Mouse (Mus musculus): ENCODE measurements at regions not wholly inside any gene's neighbourhood (a gene's known extent, or its start where the extent isn't known, plus 50 kb on each side); places are given as distances from the start of the nearest gene placed in this dataset.

DNA sequence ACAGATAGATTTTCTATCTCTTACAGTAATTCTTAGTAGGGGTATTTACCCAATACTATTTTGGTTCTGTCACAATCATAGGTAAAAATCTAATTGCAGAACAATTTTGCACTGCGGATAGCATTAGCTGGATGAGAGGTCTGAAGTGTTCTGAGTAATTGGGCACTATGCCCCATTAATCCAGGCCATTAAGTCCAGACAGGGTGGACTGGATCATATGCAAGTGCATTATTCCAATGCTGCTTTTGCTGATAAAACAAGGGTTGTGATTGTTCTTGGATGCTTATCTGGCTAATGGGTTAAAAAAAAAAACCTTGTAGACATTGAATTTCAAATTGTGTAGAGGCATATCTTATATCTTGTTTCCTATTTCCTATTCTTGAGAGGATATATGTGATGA, 1732.6 kb upstream of the Gm6569 start:
- no peak for DNase-seq (ENCODE audit: low read depth, low spot score)

GRCm38 (mm10) chr15:72105830-72106413, 1728.4 kb upstream of the Gm6569 start:
- no peak for DNase-seq (ENCODE audit: low read depth, low spot score)

DNA sequence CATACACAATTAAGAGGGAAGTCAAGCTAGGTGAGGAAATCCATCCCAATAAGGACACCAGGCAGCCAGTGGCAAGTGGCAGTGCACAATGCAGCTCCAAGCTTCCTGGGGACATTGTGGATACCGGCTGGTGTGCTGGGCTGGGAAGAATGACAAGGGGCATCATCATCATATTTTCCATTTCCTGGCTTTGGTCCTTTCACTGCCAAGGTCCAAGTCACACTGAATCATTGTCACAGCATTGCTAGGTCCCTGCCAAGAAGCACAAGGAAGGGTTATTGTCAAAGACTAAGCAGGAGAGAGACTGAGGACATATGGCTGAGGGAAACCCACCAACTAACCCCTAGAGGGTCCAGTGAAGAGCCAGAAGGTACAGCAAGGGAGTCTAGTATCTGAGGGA, 1723.8 kb upstream of the Gm6569 start:
- no peak for DNase-seq (ENCODE audit: low read depth, low spot score)

DNA sequence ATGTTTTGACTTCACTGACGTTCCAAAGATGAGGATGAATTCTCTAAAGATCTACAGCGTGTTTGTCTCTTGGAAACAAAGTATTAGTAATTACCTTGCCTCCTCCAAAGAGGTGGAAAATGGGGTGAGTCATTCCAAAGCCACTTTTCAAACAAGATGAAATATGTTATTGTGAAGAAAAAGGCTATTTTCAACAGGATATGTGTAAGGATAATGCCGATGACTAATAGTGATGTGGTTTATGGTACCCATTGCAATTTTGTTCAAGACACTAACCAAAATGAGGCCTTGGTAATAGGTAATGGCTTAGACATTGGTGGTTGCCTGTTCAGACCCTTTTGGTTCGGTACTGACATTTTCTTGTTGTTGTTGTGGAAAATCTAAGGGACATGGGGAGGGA, 1717.6 kb upstream of the Gm6569 start:
- DNase-seq (ENCODE audit: low read depth, low spot score), result no peak

GRCm38 (mm10) chr15:72134226-72134625, 1700.1 kb upstream of the Gm6569 start:
- DNase-seq (ENCODE audit: low read depth, low spot score), result no peak

DNA sequence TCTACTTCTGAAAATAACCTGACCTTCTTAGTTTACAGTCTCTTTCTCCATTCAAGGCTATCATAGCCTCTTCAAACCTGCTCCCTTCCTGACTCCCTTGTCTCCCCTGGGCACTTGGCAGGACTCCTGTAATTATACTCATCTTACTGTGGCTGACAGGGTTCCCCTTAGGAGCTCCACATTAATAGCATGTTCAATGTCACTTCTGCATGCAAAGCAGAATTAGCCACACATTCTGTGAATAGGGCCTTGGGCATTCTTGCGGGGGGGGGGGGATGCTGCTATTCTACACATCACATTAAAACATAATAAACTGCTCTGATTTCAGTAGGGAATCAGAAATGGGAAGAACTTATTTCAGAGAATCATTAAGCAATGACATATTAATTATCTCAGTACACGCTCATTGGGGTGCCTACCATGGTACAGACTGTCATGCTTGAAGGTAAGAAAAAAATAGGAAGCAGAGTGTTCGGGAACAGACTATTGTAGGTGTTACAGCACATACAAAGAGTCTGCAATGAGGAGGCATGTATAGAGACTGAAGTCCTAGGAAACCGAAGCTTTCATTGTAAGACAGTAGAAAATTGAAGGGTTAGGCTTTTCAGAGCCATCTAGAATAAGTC, 1698.3 kb upstream of the Gm6569 start:
- no peak for DNase-seq (ENCODE audit: low read depth, low spot score)

DNA sequence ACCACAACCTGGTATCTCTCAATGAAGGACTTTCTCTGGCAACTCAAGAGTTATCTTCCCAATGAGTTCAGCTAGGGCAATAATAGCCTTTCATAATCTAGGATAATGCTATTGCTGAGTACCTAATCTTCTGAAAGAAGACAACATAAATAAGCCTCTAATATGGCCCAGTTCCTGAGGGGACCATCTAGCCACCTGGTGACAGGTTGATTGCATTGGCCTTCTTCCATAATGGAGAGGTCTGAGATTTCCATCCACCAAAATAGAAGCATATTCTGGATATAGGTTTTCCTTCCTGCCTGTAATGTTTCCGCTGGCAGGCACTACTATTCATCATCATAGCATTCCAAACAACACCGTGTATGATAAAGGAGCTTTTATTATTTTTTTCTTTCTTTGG, 1694.2 kb upstream of the Gm6569 start:
- no peak for DNase-seq (ENCODE audit: low read depth, low spot score)

DNA sequence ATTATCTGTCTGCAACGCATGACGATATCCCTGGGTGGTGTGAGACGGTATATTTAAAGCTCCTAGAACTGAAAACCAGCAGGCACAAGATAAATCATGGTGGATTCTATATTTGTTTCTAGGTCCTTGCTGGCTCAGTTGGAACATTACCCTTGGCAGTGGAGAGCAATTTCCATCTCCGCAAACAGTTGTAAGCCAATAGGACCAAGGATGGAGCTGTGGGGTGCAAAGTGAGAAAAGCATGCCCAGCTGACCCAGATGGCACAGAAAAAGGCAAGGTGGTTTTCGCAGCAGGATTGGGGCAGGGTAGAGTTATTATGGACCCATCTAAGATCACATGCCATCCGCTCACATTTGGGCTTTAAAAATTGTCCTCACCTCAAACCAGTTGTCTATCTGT, 1683.8 kb upstream of the Gm6569 start:
- no peak for DNase-seq (ENCODE audit: low read depth, low spot score)

- no peak for DNase-seq (ENCODE audit: low read depth, low spot score)
Observed at GRCm38 (mm10) chr15:72158505-72158904, 1675.9 kb upstream of the Gm6569 start.

GRCm38 (mm10) chr15:72200861-72201260, 1633.5 kb upstream of the Gm6569 start:
- DNase-seq (ENCODE audit: low read depth, low spot score), result peak; percentile 63

DNA sequence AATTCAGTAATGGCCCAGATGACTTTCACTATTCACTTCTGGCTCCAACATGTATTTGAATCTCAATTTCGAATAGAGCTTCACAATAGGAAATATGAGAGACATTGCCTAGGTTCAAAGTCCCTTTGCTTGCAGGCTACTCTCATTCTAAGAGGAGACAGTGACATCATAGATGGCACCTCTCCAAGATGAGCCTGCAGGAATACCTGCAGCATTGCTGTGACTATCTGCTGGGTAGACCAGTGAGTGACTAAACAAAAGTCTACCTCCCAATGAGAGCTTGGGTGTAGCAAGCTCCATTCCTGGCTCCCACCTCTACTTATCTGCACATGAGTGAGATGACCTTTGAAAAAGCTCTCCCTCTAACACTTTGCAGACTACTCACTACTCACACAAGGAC, 1632.6 kb upstream of the Gm6569 start:
- no peak for DNase-seq (ENCODE audit: low read depth, low spot score)

DNA sequence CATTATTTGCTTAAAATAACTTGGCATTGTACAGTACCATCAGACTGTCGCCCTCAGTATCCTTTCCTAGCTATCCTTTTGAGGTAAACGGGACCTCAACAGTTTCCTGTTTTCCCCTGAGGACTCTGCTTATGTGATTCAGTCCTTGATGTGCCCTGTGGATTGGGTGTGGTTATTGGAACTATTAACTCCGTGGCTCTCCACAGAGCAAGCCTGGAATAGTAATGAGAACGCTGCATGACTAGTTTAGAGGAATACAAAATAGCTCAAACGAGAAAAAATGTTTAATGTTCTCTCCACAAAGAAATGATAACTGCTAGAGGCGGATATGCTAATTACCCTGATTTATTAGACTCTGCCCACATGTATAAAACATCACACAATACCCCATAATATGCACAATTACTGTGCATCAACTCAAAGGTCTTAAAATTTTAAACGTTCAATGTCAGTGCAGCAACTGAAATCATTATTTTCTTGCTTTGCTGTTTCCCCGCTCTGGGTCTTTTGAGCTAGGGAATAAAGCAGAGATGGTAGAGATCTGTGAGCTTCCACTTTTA, 1629.0 kb upstream of the Gm6569 start:
- DNase-seq (ENCODE audit: low read depth, low spot score), result no peak

- DNase-seq (ENCODE audit: low read depth, low spot score), result peak; percentile 68
Observed at GRCm38 (mm10) chr15:72205950-72206349, 1628.4 kb upstream of the Gm6569 start.

GRCm38 (mm10) chr15:72207589-72207988, 1626.8 kb upstream of the Gm6569 start:
- no peak for DNase-seq (ENCODE audit: low read depth, low spot score)

GRCm38 (mm10) chr15:72208076-72208475, 1626.3 kb upstream of the Gm6569 start:
- DNase-seq (ENCODE audit: low read depth, low spot score), result no peak

DNA sequence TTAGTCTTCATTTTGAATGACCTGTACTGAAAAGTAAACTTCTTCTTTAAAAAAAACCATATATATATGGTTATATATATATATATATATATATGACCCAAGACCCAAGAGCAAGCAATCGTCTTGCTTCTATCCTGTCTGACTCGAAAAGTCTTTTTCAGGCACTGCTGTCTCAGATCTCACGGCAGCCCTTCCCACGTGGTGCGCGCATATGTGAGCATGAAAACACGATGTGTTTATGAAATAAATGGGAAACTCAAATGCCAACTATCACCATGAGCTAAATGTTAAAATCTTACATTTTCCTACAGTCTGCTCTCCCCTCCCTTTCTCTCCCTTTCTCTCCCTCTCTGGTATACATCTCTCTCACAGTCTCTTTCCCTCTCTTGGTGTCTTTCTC, 1625.4 kb upstream of the Gm6569 start:
- no peak for DNase-seq (ENCODE audit: low read depth, low spot score)

DNA sequence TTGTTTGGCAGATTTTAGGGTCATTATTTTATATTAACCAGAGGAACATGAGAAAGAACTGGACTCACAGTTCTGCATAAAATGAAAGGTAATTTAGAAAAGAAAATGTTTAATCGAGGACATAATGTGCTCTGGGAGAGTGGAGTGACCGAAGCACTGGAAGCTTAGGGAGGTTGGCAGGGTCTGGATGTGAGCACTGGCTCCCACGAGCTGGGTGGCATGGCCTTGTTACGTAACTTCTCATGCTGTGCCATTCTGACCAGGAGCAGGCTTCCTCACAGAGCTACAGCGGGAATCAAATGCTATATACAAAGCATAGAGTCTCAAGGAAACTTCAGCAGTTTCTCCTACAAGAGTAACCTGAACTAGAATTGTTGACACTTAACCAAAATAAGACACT, 1616.6 kb upstream of the Gm6569 start:
- DNase-seq (ENCODE audit: low read depth, low spot score), result no peak

- no peak for DNase-seq (ENCODE audit: low read depth, low spot score)
Observed at GRCm38 (mm10) chr15:72219985-72220384, 1614.4 kb upstream of the Gm6569 start.

DNA sequence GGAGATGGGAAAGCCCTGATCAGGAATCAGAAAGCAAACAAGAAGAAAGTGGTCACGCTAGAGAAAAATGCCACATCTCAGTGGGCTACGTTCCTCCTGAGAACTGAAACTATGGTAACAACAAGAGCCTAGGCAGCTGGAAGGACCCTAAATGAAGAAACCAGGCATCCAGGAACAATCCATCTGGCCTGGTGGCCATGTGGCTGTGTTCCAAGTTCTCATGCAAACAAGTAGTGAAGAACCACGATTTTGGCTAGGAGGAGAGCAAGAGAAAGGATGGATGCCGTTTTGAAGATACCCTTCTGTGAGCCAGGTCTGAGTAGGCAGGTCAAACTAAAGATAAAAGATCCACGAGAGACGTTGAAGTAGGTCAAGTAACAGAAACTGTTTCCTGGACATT, 1613.6 kb upstream of the Gm6569 start:
- no peak for DNase-seq (ENCODE audit: low read depth, low spot score)

- no peak for DNase-seq (ENCODE audit: low read depth, low spot score)
Observed at GRCm38 (mm10) chr15:72232355-72232754, 1602.0 kb upstream of the Gm6569 start.

DNA sequence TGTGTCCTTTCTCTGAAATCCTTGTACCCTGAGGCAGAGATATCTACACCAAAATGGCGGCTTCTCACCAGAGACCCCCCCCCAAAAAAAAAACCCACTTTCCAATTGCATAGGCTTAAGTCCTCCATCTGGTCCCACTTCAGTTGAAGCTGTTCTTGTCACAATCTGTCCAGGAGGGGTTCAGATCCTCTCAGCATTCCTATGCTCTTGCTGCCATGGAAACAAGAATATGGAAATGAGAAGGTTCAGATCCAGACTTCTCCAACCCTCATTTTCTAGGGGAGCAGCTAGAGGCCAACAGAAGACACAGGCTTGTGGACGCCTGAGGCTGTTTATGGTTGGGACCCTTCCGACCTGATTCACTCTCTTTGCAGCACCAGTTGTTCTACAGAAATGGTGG, 1569.7 kb upstream of the Gm6569 start:
- no peak for DNase-seq (ENCODE audit: low read depth, low spot score)

DNA sequence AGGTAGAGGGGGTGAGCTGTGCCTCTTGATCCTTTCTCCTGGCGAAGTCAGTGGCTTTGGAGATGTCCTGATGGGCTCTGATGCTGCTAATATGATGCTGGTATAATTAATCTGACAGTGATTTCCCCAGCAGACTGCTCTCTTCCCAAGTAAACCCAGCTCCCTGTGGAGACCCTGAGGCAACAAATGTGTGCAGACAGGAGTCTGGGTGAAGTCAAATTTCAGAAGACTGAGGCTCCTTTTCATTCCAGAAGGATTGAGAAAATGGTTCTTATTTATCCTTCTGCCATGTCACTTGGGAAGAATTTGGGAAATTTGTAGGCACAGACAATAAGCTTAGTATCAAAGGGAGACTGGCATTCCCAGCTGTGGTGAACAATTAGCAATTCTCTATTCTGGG, 1550.5 kb upstream of the Gm6569 start:
- no peak for DNase-seq (ENCODE audit: low read depth, low spot score)

DNA sequence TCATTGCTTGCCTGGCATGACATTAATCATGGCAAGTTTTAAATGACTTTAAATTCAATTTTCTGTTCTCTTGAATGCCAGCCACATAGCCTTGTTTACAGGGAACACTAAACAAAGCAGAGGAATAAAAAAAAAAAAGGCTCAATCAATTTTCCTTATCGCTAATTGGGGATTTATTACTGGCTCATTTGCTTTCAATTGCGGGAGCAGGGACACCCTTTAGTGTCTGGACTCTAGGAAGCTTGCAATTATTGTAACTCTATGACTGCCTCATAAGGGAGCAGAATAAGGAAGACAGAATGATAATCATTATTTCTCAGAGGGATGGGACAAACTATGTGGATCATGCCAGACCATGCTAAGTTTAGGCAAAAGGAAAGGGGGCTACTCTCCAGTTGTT, 1537.7 kb upstream of the Gm6569 start:
- no peak for DNase-seq (ENCODE audit: low read depth, low spot score)

GRCm38 (mm10) chr15:72312417-72312816, 1521.9 kb upstream of the Gm6569 start:
- DNase-seq (ENCODE audit: low read depth, low spot score), result no peak
